Mouse (Mus musculus): Measurements from ENCODE around the gene Aak1. TPM values are rescaled to one million over a fixed set of nuclear protein-coding genes. Genes with fewer than 3 reads are reported as not detected.

The Aak1 gene
- total and polyA plus RNA-seq, 2 experiments from 2014 or later = 41.8 to 79.2 TPM

- ATAC-seq (ENCODE audit: low FRiP score) (no peak), DNase-seq (ENCODE audit: low spot score) (peak; percentile 28)
- H3K27ac ChIP-seq (ENCODE audit: low read depth, low read length) = no peak overlapping the region
- 64% methylated on average over 7 of the region's 7 CpGs for WGBS
- no peak overlapping the region for H3K4me2 ChIP-seq (ENCODE audit: low read depth, low read length, poor library complexity, severe bottlenecking)
- H3K9ac ChIP-seq (replicated peaks; ENCODE audit: low read length, poor library complexity, severe bottlenecking) = no peak overlapping the region
- no peaks in the 10 kb centered on the region for H3K36me3 ChIP-seq (ENCODE audit: insufficient read depth, low read length)
- no peak overlapping the region for H3K4me3 ChIP-seq (ENCODE audit: low read depth, low read length)
- H3K27me3 ChIP-seq (ENCODE audit: insufficient read depth, low read length) = no peaks in the 10 kb centered on the region
- no peaks in the 10 kb centered on the region for H3K9me3 ChIP-seq (ENCODE audit: low read length)
- peak; percentile 56 for TF ChIP-seq CTCF (IDR thresholded peaks at IDR 0.05)
- H3K4me1 ChIP-seq (ENCODE audit: insufficient read depth, low read length) = no peaks in the 10 kb centered on the region; the same call in 1 of the 2 replicates
Measured at GRCm38 (mm10) chr6:86820690-86821089, 28.6 kb upstream of the Aak1 start.

GRCm38 (mm10) chr6:86822285-86823050, 26.8 kb upstream of the Aak1 start:
- Histone ChIP-seq H3K4me1 (ENCODE audit: insufficient read depth, low read length) (no peaks in the 10 kb centered on the region; the same call in 1 of the 2 replicates), H3K9ac (replicated peaks; ENCODE audit: low read length, poor library complexity, severe bottlenecking) (peak overlapping the region; percentile 46; the same call in 1 of the 2 replicates), H3K9me3 (ENCODE audit: low read length) (no peaks in the 10 kb centered on the region), H3K36me3 (ENCODE audit: insufficient read depth, low read length) (no peaks in the 10 kb centered on the region), H3K4me2 (ENCODE audit: low read depth, low read length, poor library complexity, severe bottlenecking) (peak overlapping the region; percentile 51), H3K4me3 (ENCODE audit: low read depth, low read length) (peak overlapping the region; percentile 27), H3K27me3 (ENCODE audit: insufficient read depth, low read length) (no peaks in the 10 kb centered on the region), H3K27ac (ENCODE audit: low read depth, low read length) (peak overlapping the region; percentile 38; the same call in 1 of the 2 replicates)
- TF ChIP-seq CTCF (IDR thresholded peaks at IDR 0.05) = no peak
- WGBS = 2% methylated on average over 19 of the region's 19 CpGs
- DNase-seq (ENCODE audit: low spot score) (peak; percentile 44), ATAC-seq (ENCODE audit: low FRiP score) (peak; percentile 63; the same call in 1 of the 2 replicates)

GRCm38 (mm10) chr6:86823051-86823431, 26.3 kb upstream of the Aak1 start:
- WGBS = 33% methylated on average over 9 of the region's 9 CpGs
- H3K9ac ChIP-seq (replicated peaks; ENCODE audit: low read length, poor library complexity, severe bottlenecking) = no peak overlapping the region
- peak overlapping the region; percentile 51 for H3K4me2 ChIP-seq (ENCODE audit: low read depth, low read length, poor library complexity, severe bottlenecking)
- H3K4me1 ChIP-seq (ENCODE audit: insufficient read depth, low read length) = no peaks in the 10 kb centered on the region; the same call in 1 of the 2 replicates
- H3K27ac ChIP-seq (ENCODE audit: low read depth, low read length) = no peak overlapping the region
- no peaks in the 10 kb centered on the region for H3K9me3 ChIP-seq (ENCODE audit: low read length)
- H3K4me3 ChIP-seq (ENCODE audit: low read depth, low read length) = peak overlapping the region; percentile 27
- H3K27me3 ChIP-seq (ENCODE audit: insufficient read depth, low read length) = no peaks in the 10 kb centered on the region
- ATAC-seq (ENCODE audit: low FRiP score) (no peak), DNase-seq (ENCODE audit: low spot score) (no peak)
- no peaks in the 10 kb centered on the region for H3K36me3 ChIP-seq (ENCODE audit: insufficient read depth, low read length)
- TF ChIP-seq CTCF (IDR thresholded peaks at IDR 0.05) = peak; percentile 44; the same call in 1 of the 2 replicates

- no peak for TF ChIP-seq CTCF (IDR thresholded peaks at IDR 0.05)
- no peaks in the 10 kb centered on the region for H3K36me3 ChIP-seq (ENCODE audit: insufficient read depth, low read length)
- no peak overlapping the region for H3K4me3 ChIP-seq (ENCODE audit: low read depth, low read length)
- H3K27me3 ChIP-seq (ENCODE audit: insufficient read depth, low read length) = no peaks in the 10 kb centered on the region
- no peaks in the 10 kb centered on the region for H3K9me3 ChIP-seq (ENCODE audit: low read length)
- no peak for ATAC-seq (ENCODE audit: low FRiP score)
- no peaks in the 10 kb centered on the region; the same call in 1 of the 2 replicates for H3K4me1 ChIP-seq (ENCODE audit: insufficient read depth, low read length)
- H3K4me2 ChIP-seq (ENCODE audit: low read depth, low read length, poor library complexity, severe bottlenecking) = no peak overlapping the region
- no peak overlapping the region for H3K9ac ChIP-seq (replicated peaks; ENCODE audit: low read length, poor library complexity, severe bottlenecking)
- no peak overlapping the region for H3K27ac ChIP-seq (ENCODE audit: low read depth, low read length)
- WGBS = 40% methylated on average over 10 of the region's 10 CpGs
- no peak for DNase-seq (ENCODE audit: low spot score)
Measured at GRCm38 (mm10) chr6:86823824-86824223, 25.5 kb upstream of the Aak1 start.

GRCm38 (mm10) chr6:86824401-86824800, 24.9 kb upstream of the Aak1 start:
- 92% methylated on average over 7 of the region's 7 CpGs for WGBS
- no peak overlapping the region for H3K4me2 ChIP-seq (ENCODE audit: low read depth, low read length, poor library complexity, severe bottlenecking)
- DNase-seq (ENCODE audit: low spot score) (no peak), ATAC-seq (ENCODE audit: low FRiP score) (no peak)
- no peak overlapping the region for H3K27ac ChIP-seq (ENCODE audit: low read depth, low read length)
- TF ChIP-seq CTCF (IDR thresholded peaks at IDR 0.05) = no peak
- H3K9me3 ChIP-seq (ENCODE audit: low read length) = no peaks in the 10 kb centered on the region
- no peaks in the 10 kb centered on the region; the same call in 1 of the 2 replicates for H3K4me1 ChIP-seq (ENCODE audit: insufficient read depth, low read length)
- H3K36me3 ChIP-seq (ENCODE audit: insufficient read depth, low read length) = no peaks in the 10 kb centered on the region
- H3K9ac ChIP-seq (replicated peaks; ENCODE audit: low read length, poor library complexity, severe bottlenecking) = no peak overlapping the region
- no peaks in the 10 kb centered on the region for H3K27me3 ChIP-seq (ENCODE audit: insufficient read depth, low read length)
- H3K4me3 ChIP-seq (ENCODE audit: low read depth, low read length) = no peak overlapping the region

- Histone ChIP-seq H3K27me3 (ENCODE audit: insufficient read depth, low read length) (no peaks in the 10 kb centered on the region), H3K4me3 (ENCODE audit: low read depth, low read length) (no peak overlapping the region), H3K9ac (replicated peaks; ENCODE audit: low read length, poor library complexity, severe bottlenecking) (no peak overlapping the region), H3K36me3 (ENCODE audit: insufficient read depth, low read length) (no peaks in the 10 kb centered on the region), H3K4me2 (ENCODE audit: low read depth, low read length, poor library complexity, severe bottlenecking) (no peak overlapping the region), H3K9me3 (ENCODE audit: low read length) (no peaks in the 10 kb centered on the region), H3K27ac (ENCODE audit: low read depth, low read length) (no peak overlapping the region), H3K4me1 (ENCODE audit: insufficient read depth, low read length) (no peaks in the 10 kb centered on the region; the same call in 1 of the 2 replicates)
- 90% methylated on average over 2 of the region's 2 CpGs for WGBS
- DNase-seq (ENCODE audit: low spot score) (no peak), ATAC-seq (ENCODE audit: low FRiP score) (no peak)
- TF ChIP-seq CTCF (IDR thresholded peaks at IDR 0.05) = no peak
Measured at GRCm38 (mm10) chr6:86827432-86827831, 21.9 kb upstream of the Aak1 start.
